15 mouse cellular contexts compared by ENCODE assay signal in genomic region chr10:122576171-122577063, GRCm38 (mm10).
"Had no signal": no experiment of that assay in that cellular context is flagged by ENCODE, and none has a peak within 500 bp of the region (broad histone marks: within the 10 kb centered on the region; RNA-seq: fewer than 3 reads in every experiment).

No protein-coding gene starts in this region.

- DNase-seq: kidney, adult 2 months; kidney, postnatal 25 days; liver, postnatal 0 days; lung, embryonic 14.5 days; thymus, adult 18-20 months; thymus, postnatal 14 days had no signal

- H3K9me3 ChIP-seq: limb, embryonic 10.5 days; midbrain, embryonic 12.5 days had no signal

- H3K36me3 ChIP-seq: limb, embryonic 10.5 days; limb, embryonic 13.5 days; midbrain, embryonic 12.5 days had no signal

- H3K4me3 ChIP-seq: limb, embryonic 10.5 days; limb, embryonic 13.5 days; midbrain, embryonic 12.5 days had no signal

- H3K27me3 ChIP-seq: limb, embryonic 13.5 days; midbrain, embryonic 12.5 days had no signal

- ATAC-seq: intestine, postnatal 0 days; liver, postnatal 0 days; lung, postnatal 0 days; midbrain, embryonic 16.5 days had no signal

- H3K4me1 ChIP-seq: limb, embryonic 13.5 days had no signal

- H3K4me2 ChIP-seq: limb, embryonic 13.5 days; liver, embryonic 11.5 days; lung, embryonic 14.5 days; midbrain, embryonic 12.5 days had no signal

- H3K9ac ChIP-seq: limb, embryonic 13.5 days; liver, embryonic 14.5 days; liver, postnatal 0 days; lung, embryonic 14.5 days; midbrain, embryonic 12.5 days had no signal

- H3K27ac ChIP-seq: kidney, postnatal 0 days; limb, embryonic 10.5 days; limb, embryonic 13.5 days; liver, embryonic 14.5 days; midbrain, embryonic 12.5 days had no signal
